Mouse (Mus musculus) heart, adult 18-20 months (tissue): ENCODE measurements around the gene Plekha6. TPM values are rescaled to one million over a fixed set of nuclear protein-coding genes. Genes with fewer than 3 reads are reported as not detected.

ENCODE experiments used
- total RNA-seq, 2 experiments: library from RNA; stranded (reverse); gene quantifications; 2 replicates each; pipeline ENCODE4 v1.2.3; 2021

The Plekha6 gene
- total RNA-seq, 2 experiments from 2014 or later: 40.5 to 47.7 TPM

Other genes with a start within 250 kb of the Plekha6 start
- gene Mdm4, start 133.6 kb upstream of the Plekha6 start, total RNA-seq: 10 to 100 TPM; 19.7 to 27.7 TPM
- gene Pik3c2b, start 118.5 kb upstream of the Plekha6 start, total RNA-seq: 10 to 100 TPM; 13.9 to 14.3 TPM
- gene Ppp1r15b, start 33.1 kb upstream of the Plekha6 start, total RNA-seq: 10 to 100 TPM; 21.6 to 23.1 TPM
- not detected for gene Golt1a, start 145.6 kb downstream of the Plekha6 start, total RNA-seq
- not detected for gene Kiss1, start 157.7 kb downstream of the Plekha6 start, total RNA-seq
- not detected for gene Ren1, start 186.3 kb downstream of the Plekha6 start, total RNA-seq
- gene Etnk2, start 199.4 kb downstream of the Plekha6 start, total RNA-seq: under 1 TPM; 0.21 to 0.52 TPM